Mouse (Mus musculus) midbrain, embryonic 16.5 days (tissue): Measurements from ENCODE around the gene Mchr1. TPM values are rescaled to one million over a fixed set of nuclear protein-coding genes. Genes with fewer than 3 reads are reported as not detected.

Experiments
- ATAC-seq: fragments of 200-750 bp; cut with Nextera tagmentation; 2 replicates; pipeline ENCODE4 v1.8.0; 2017; ENCODE audit warnings: moderate TSS enrichment
- H3K27ac ChIP-seq: fragments of 300-500 bp; sonication (generic); 2 replicates; pipeline ENCODE4 v1.5.1; 2014; ENCODE audit warnings: mild to moderate bottlenecking, low read length, mixed read lengths
- H3K27me3 ChIP-seq: fragments of 300-500 bp; sonication (generic); 2 replicates; pipeline ENCODE4 v1.6.1; 2014; ENCODE audit warnings: low read depth, low read length, mixed read lengths; ENCODE audit not compliant: control insufficient read depth, insufficient read depth
- H3K36me3 ChIP-seq: fragments of 300-500 bp; sonication (generic); 2 replicates; pipeline ENCODE4 v1.6.1; 2014; ENCODE audit warnings: mild to moderate bottlenecking, low read length, moderate library complexity, mixed read lengths; ENCODE audit not compliant: control insufficient read depth, insufficient read depth
- H3K4me1 ChIP-seq: fragments of 300-500 bp; sonication (generic); 2 replicates; pipeline ENCODE4 v1.6.1; 2014; ENCODE audit warnings: mild to moderate bottlenecking, low read length, mixed read lengths; ENCODE audit not compliant: control insufficient read depth, insufficient read depth
- H3K4me2 ChIP-seq: fragments of 300-500 bp; sonication (generic); 2 replicates; pipeline ENCODE4 v1.6.1; 2014; ENCODE audit warnings: mild to moderate bottlenecking, low read length, mixed read lengths
- H3K4me3 ChIP-seq: fragments of 300-500 bp; sonication (generic); 2 replicates; pipeline ENCODE4 v1.5.1; 2014; ENCODE audit warnings: low read depth, mild to moderate bottlenecking, low read length, moderate library complexity, mixed read lengths
- H3K9ac ChIP-seq: fragments of 300-500 bp; sonication (generic); 2 replicates; pipeline ENCODE4 v1.6.1; 2014; ENCODE audit warnings: low read depth, low read length, mixed read lengths
- H3K9me3 ChIP-seq: fragments of 300-500 bp; sonication (generic); replicated peaks from 2 replicates; pipeline ENCODE4 v1.6.1; 2014; ENCODE audit warnings: mild to moderate bottlenecking, low read length, mixed read lengths; ENCODE audit not compliant: control insufficient read depth, poor library complexity, severe bottlenecking
- WGBS: fragments of 180-500 bp; shearing (Covaris S2); extraction: QIAGEN DNeasy Blood & Tissue Kit; methylation state at CpG from one replicate; pipeline ENCODE4 v1.1.7; 2014; 5-methylcytosine and 5-hydroxymethylcytosine counted together
- polyA plus RNA-seq: library from polyadenylated mRNA; unstranded; fragments of >200 nt; fragmentation: Nextera tagmentation; extraction: Ambion mirVana; gene quantifications from 2 replicates; pipeline ENCODE4 v1.2.1, GENCODE M21; 2015

Mchr1 gene
- polyA plus RNA-seq, 1 experiment from 2014 or later = 8.7 TPM

GRCm38 (mm10) chr15:81254113-81254640, 18.9 kb downstream of the Mchr1 start:
- Histone ChIP-seq H3K4me2 (no peak overlapping the region), H3K4me3 (no peak overlapping the region), H3K36me3 (no peaks in the 10 kb centered on the region), H3K27ac (0 out of 2 replicates have a peak overlapping the region, but pooled peaks have one; percentile 77), H3K9me3 (no peaks in the 10 kb centered on the region), H3K4me1 (peaks cover 9% of the 10 kb centered on the region), H3K27me3 (no peaks in the 10 kb centered on the region), H3K9ac (no peak overlapping the region)
- 50% methylated on average over 8 of the region's 8 CpGs for WGBS
- ATAC-seq = no peak

- Histone ChIP-seq H3K4me3 (no peak overlapping the region), H3K36me3 (no peaks in the 10 kb centered on the region), H3K4me2 (no peak overlapping the region), H3K9me3 (no peaks in the 10 kb centered on the region), H3K27ac (peak overlapping the region; percentile 77), H3K9ac (no peak overlapping the region), H3K4me1 (peaks cover 9% of the 10 kb centered on the region), H3K27me3 (no peaks in the 10 kb centered on the region)
- 22% methylated on average over 6 of the region's 6 CpGs for WGBS
- ATAC-seq = peak; percentile 71; the same call in 1 of the 2 replicates
These were observed 19.8 kb downstream of the Mchr1 start for GRCm38 (mm10) chr15:81255063-81255462.

GRCm38 (mm10) chr15:81258296-81258695, 23.0 kb downstream of the Mchr1 start:
- no peak overlapping the region for H3K9ac ChIP-seq
- H3K9me3 ChIP-seq = no peaks in the 10 kb centered on the region
- ATAC-seq = no peak
- H3K4me1 ChIP-seq = peaks cover 9% of the 10 kb centered on the region
- H3K4me2 ChIP-seq = no peak overlapping the region
- H3K27me3 ChIP-seq = no peaks in the 10 kb centered on the region
- H3K36me3 ChIP-seq = no peaks in the 10 kb centered on the region
- 34% methylated on average over 9 of the region's 9 CpGs for WGBS
- no peak overlapping the region for H3K27ac ChIP-seq
- no peak overlapping the region for H3K4me3 ChIP-seq

- ATAC-seq = no peak
- no peak overlapping the region for H3K27ac ChIP-seq
These were observed 24.0 kb downstream of the Mchr1 start for GRCm38 (mm10) chr15:81259304-81259703.

GRCm38 (mm10) chr15:81260208-81260607, 24.9 kb downstream of the Mchr1 start:
- Histone ChIP-seq H3K27ac (no peak overlapping the region), H3K4me3 (no peak overlapping the region), H3K36me3 (no peaks in the 10 kb centered on the region), H3K4me1 (peaks cover 13% of the 10 kb centered on the region), H3K9ac (no peak overlapping the region), H3K9me3 (no peaks in the 10 kb centered on the region), H3K27me3 (no peaks in the 10 kb centered on the region), H3K4me2 (no peak overlapping the region)
- no peak for ATAC-seq
- 94% methylated on average over 9 of the region's 9 CpGs for WGBS

More at GRCm38 (mm10) chr15:81259304-81259703, 24.0 kb downstream of the Mchr1 start:
- H3K36me3 ChIP-seq = no peaks in the 10 kb centered on the region
- no peaks in the 10 kb centered on the region for H3K27me3 ChIP-seq
- H3K9me3 ChIP-seq = no peaks in the 10 kb centered on the region
- no peak overlapping the region for H3K9ac ChIP-seq
- no peak overlapping the region for H3K4me2 ChIP-seq
- H3K4me1 ChIP-seq = peaks cover 11% of the 10 kb centered on the region
- H3K4me3 ChIP-seq = no peak overlapping the region
- WGBS = 93% methylated on average over 5 of the region's 5 CpGs

- Histone ChIP-seq H3K27me3 (no peaks in the 10 kb centered on the region), H3K4me1 (peaks cover 8% of the 10 kb centered on the region; the same call in 1 of the 2 replicates), H3K27ac (peak overlapping the region; percentile 53), H3K9ac (peak overlapping the region; percentile 46; the same call in 1 of the 2 replicates), H3K4me3 (no peak overlapping the region), H3K4me2 (peak overlapping the region; percentile 13; the same call in 1 of the 2 replicates), H3K9me3 (no peaks in the 10 kb centered on the region), H3K36me3 (no peaks in the 10 kb centered on the region)
- WGBS = 29% methylated on average over 16 of the region's 16 CpGs
- ATAC-seq = no peak
These were observed 29.2 kb downstream of the Mchr1 start for GRCm38 (mm10) chr15:81264392-81265095.

- Histone ChIP-seq H3K36me3 (no peaks in the 10 kb centered on the region), H3K27ac (no peak overlapping the region), H3K4me3 (no peak overlapping the region), H3K9me3 (no peaks in the 10 kb centered on the region), H3K9ac (no peak overlapping the region), H3K4me1 (peaks cover 12% of the 10 kb centered on the region), H3K4me2 (no peak overlapping the region), H3K27me3 (no peaks in the 10 kb centered on the region)
- 86% methylated on average over 2 of the region's 2 CpGs for WGBS
- no peak for ATAC-seq
These were observed 32.1 kb downstream of the Mchr1 start for GRCm38 (mm10) chr15:81267416-81267815.

- H3K36me3 ChIP-seq = no peaks in the 10 kb centered on the region
- H3K27me3 ChIP-seq = no peaks in the 10 kb centered on the region
- H3K4me2 ChIP-seq = peak overlapping the region; percentile 29
- peak; percentile 78 for ATAC-seq
- H3K27ac ChIP-seq = peak overlapping the region; percentile 79
- H3K9me3 ChIP-seq = no peaks in the 10 kb centered on the region
- peak overlapping the region; percentile 45; the same call in 1 of the 2 replicates for H3K9ac ChIP-seq
- peaks cover 15% of the 10 kb centered on the region for H3K4me1 ChIP-seq
- no peak overlapping the region for H3K4me3 ChIP-seq
- WGBS = 19% methylated on average over 13 of the region's 13 CpGs
These were observed 37.2 kb downstream of the Mchr1 start for GRCm38 (mm10) chr15:81272305-81273053.

- peak overlapping the region; percentile 79 for H3K27ac ChIP-seq
- peaks cover 21% of the 10 kb centered on the region for H3K4me1 ChIP-seq
- H3K27me3 ChIP-seq = no peaks in the 10 kb centered on the region
- H3K4me2 ChIP-seq = no peak overlapping the region
- WGBS = 61% methylated on average over 2 of the region's 2 CpGs
- no peaks in the 10 kb centered on the region for H3K9me3 ChIP-seq
- ATAC-seq = no peak
- H3K4me3 ChIP-seq = no peak overlapping the region
- no peaks in the 10 kb centered on the region for H3K36me3 ChIP-seq
- H3K9ac ChIP-seq = no peak overlapping the region; the same call in 1 of the 2 replicates
These were observed 38.1 kb downstream of the Mchr1 start for GRCm38 (mm10) chr15:81273361-81273760.
